Mouse (Mus musculus) left cerebral cortex, adult 8-10 months (tissue): ENCODE measurements at regions not wholly inside any gene's neighbourhood (a gene's known extent, or its start where the extent isn't known, plus 50 kb on each side); places are given as distances from the start of the nearest gene placed in this dataset.
"Not testable (repeated sequence)": the region's sequence is repeated elsewhere in the genome, so short reads cannot be mapped to it uniquely, and the experiment has no call there.

Source experiments
- DNase-seq, 2 experiments: peaks; one replicate each; pipeline ENCODE4 v3.0.0; 2022; ENCODE audit warnings: low spot score in 2 of 2
- microRNA-seq, 2 experiments: library from miRNA; unstranded; fragments of <30 nt; microRNA quantifications; one replicate each; pipeline ENCODE4 v1.2.0; 2022

DNA sequence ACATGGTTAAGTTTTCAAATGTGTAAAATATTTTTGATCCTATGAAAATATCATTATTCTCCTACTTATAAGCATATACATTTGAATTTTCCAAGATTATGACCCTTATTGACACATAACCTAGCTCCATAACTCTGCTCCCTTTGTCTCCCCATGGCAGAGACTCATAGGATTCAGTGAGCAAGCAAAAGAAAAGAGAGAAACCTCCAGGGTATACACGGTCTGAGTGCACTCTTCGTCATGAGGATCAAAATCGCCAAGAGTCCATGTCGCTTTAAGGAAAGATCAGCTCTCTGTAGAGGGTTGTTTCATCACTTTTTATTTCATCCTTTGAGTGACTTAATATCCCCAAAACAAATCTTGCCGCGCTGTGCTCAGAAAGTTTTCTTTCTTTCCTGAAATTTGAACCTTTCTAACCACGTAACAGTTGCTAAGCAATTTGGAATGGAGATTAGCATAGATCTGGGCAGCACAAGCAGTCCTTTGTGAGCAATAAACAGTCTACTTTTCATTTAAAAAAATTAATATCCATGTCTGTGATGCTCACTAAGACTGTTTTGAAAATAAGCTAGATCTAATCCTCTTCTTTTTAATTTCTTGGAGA is 1158.0 kb downstream of the A830018L16Rik start:
- DNase-seq: no peak

DNA sequence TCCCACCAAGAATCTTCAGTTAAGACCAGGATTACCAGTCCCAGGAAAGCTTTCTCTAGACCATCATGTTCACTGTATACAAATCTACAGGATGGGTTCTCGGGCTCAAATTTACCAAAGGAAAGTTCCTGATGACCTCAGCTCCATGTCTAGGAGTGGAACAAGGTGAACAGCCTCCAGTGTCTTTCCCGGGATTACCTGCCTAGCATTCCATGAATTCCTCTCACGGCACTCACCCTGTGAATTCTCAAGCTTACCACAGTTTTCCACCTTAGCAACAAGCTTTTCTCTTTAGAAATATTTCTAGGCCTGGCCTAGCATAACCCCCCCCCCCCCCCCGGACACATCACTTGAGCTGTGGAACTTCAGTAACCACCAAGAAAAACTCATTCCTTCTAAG is 1158.9 kb downstream of the A830018L16Rik start:
- DNase-seq: no peak

DNA sequence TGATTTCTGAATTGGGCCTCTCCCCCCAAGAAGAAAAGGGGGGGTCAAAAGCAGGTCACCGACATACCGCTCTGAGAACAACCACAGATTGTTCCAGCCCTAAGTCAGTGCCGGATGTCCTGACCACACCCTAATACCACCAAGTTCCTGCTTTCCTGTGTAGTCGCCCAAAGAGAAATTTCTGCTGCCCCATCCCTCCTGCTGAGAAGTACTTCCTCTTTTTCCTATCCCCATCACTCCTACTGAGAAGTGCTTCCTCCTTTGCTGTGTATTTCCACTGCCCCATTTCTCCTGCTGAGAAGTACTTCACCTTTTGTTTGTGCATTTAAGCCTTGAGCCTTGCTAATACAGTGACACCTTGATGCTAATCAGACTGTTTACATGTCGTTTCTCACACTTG is 1160.4 kb downstream of the A830018L16Rik start:
- no peak for DNase-seq

DNA sequence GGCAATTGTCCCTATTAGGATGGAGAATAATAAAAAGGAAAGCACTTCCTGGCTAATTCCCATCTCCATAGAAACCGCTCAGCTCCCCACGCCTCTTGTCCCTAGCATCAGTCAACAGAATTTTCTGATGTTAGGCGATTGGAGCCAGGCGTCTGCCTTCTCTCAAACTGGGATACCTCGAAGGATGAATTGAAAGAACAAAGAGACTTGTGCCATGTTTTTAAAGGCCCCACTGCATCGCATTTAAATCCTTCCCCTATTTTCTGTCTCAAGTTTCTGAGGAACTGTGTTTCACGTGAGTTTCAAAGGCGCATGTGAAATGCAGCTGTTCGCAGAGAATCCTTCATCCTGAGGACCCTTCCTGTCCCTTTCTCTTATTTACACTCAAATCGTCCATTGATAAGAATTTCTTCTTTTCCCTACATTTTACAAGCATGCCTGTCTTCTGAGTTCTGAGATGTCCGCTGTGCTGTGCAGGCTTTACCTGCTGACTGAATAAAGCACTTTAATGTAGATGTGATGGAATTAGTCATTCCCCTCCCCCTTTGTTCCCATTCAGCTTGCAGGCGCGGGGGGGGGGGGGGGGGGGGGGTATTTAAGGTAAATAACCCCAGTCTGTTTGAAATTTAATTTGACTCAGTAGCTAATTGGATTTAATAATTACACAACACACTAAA is 1163.3 kb downstream of the A830018L16Rik start:
- DNase-seq: no peak

DNA sequence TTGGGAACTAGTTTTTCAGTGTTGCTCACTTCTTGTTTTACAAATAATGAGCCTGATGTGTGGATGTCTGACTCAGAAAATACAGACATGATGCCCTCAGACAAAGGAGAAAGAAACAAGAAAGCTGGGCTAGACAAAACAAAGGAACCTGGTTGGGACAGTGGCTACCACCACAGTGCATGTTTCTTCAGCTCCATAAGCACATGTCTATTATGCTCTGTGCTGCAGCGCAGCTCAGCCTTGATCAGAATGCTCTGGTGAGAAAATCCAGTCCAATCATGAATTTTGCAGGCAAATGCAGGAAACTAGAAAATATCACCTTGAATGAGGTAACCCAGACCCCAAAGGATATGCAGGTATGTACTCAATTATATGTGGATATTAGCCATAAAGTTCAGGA is 1164.1 kb downstream of the A830018L16Rik start:
- DNase-seq: no peak

DNA sequence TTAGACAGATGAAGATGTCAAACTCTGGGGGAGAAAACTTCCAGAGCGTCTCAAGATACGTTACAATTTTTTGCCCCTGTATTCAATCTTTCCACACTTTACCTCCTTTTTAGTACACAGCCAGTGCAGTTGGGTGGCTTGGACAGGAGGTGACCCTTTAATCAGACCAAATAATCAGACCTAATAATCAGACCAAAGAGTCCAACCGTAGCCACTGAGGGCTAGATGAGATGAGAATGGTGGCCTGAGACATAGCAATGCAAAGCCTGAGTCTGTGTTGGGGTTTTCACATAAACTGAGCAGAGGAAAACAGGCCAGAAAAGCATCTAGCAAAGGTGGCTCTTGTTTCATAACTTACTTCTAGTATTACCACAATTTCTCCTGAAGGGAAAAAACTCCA is 1169.1 kb downstream of the A830018L16Rik start:
- no peak for DNase-seq

DNA sequence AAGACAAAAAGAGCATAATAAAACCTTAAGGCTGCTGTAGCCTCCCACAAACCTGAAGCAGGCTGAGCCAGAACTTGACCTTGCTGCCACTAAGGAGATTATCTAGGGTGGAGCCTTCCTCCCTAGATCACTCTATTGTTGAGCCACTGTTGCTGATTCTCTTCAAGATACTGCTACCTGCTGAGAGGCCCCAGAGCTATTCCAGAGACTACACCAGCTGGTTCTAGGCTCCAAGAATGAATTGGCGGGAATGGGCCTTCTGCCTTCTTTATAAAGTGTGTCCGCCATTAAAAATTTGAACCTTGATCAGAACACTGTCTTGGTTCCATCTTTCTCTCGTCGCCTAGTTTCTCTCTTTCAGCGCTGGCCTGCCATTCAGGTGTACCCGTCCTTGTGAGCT is 1173.1 kb downstream of the A830018L16Rik start:
- DNase-seq: not testable (repeated sequence)

DNA sequence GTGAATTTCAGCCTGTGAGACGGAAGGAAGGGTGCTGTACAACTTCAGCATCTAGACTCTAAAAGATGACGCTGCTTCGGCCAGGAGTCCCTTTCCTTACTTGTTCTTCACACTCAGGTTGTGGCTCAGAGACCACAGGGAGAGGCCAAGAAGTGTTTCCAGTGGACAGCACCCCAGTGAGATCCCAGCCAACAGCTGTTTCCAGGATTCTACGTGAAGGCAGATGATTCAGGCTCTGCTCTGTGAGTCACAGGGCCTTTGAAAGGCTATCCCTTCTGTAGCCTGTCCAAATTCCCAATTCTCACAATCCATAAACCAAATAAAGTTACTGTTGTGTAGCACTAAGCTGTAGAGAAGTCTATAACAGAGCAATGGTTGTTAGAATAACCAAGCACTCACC is 1198.2 kb downstream of the A830018L16Rik start:
- no peak for DNase-seq

DNA sequence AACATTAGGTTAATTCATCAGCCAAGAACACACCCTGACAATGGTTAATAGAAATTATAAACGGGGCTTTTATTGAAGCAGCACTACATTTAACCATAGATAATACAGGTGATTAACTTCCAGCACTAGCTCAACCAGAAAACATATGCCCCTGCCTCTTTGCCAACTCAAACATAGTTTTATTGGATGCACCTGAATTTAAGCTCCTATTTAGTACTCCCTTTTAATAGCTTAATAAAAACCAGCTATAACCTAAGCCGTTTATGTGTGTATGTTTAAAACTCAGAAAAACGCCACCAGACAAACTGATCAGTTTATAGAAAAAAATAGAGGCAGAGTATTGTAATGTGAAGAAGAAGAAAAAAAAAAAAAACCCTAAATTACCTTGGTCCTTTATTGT is 1201.4 kb downstream of the A830018L16Rik start:
- no peak for DNase-seq

DNA sequence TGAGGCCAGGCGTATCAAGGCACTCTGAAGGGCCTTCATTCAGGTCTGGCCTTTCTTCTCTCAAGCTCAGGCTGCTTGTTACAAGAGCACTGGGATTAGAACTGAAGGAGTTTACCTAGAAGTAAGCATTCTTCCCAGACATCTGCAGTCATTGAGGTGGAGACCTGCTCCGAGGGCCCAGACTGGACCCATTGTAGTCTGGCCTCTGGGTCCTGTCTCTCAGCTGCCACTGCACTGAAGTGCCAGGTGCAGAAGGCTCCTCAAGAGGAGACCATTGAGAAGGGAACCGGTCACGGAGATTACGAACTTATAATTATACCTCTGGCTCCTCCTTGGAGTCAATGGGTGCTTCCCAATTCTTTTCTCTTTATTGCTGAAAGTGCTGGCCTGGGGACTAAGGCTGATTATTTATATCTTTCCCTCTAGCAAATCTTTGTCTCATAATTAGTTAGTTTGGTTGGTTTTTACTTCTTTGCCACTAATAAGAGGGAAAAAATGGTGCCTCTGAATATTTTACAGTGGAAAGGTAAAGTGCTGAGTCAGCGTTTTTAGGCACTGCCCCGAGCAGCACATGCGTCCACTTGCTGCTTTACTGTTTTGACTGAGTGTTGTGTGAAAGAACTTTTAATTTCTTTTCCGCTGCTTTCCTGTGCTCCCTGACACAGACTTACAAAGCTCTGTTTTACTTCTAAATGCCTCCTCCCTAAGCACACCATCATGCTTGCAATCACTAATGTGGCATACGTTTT is 1202.0 kb downstream of the A830018L16Rik start:
- no peak for DNase-seq

DNA sequence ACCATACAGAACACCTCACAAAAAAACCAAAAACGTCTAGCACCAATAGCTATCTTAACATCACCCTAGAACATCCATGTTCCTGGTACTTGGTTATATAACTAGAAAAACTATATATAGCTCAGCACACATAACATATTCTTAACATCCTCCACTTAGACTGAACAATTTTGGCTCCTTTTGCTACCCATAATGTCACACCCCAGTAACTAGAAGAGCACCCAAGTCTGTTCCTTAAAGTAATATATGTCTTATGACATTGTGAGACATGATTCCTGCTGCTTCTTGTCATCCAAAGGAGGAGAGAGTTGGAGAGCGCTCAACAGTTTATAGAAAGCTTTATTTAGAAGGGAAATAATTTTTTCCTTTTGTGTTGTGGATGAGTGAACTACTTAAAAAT is 1206.1 kb downstream of the A830018L16Rik start:
- no peak for DNase-seq

DNA sequence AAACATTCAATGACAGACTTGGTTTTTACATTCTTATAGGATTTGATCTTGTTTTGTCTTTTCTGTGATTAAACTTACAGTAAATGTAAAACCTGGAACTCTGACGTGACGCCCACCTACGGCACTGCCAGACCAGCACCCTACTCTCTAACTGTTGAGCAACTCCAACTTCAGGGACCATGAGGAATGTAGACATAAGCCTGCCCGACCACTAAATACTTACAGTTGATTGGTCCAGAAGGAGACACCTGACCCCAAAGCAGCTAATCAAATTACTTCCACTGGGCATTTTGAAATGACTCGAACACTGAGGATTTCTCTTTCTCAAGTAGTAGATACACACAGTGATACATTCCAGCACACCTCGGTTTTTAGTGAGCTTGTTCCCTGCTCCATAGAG is 1206.9 kb downstream of the A830018L16Rik start:
- DNase-seq: no peak

DNA sequence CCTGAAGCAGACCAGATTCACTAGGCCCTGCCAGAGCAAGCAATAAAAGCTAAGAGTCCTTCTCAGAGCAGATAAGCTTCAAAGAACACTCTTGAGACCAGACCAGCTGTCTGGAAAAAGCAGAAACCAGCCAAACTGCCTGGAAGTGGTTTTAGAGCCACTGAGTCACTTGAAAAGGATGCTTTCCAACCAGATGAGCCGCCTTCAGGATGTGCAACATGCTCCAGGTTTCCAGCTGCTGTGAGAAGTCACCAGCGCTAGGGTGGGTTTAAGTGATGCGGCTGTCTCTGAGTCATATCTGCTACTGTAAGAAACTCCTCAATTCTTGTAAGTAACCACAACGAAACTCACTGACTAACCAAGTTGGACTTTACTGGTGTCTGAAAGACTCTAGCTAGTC is 1209.3 kb downstream of the A830018L16Rik start:
- peak in 1 of 2 experiments; percentile 24 for DNase-seq

DNA sequence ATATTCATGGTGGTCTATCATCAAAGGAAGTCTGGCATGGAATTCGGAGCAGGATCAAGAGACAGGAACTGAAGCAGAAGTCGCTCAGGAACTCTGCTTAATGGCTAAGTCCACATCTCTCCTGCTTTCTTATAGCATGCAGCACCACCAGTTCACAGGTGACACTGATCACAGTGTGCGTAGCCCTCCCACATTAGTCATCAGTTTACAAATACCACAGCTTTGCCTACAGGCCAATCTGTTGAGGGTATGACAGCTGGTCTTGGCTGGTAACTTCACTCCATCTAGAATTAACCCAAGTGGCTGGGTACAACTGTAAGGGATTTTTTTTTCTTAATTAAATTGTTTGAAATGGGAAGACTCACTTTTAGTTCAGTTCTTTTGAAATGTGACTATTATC is 1219.1 kb downstream of the A830018L16Rik start:
- DNase-seq: no peak

DNA sequence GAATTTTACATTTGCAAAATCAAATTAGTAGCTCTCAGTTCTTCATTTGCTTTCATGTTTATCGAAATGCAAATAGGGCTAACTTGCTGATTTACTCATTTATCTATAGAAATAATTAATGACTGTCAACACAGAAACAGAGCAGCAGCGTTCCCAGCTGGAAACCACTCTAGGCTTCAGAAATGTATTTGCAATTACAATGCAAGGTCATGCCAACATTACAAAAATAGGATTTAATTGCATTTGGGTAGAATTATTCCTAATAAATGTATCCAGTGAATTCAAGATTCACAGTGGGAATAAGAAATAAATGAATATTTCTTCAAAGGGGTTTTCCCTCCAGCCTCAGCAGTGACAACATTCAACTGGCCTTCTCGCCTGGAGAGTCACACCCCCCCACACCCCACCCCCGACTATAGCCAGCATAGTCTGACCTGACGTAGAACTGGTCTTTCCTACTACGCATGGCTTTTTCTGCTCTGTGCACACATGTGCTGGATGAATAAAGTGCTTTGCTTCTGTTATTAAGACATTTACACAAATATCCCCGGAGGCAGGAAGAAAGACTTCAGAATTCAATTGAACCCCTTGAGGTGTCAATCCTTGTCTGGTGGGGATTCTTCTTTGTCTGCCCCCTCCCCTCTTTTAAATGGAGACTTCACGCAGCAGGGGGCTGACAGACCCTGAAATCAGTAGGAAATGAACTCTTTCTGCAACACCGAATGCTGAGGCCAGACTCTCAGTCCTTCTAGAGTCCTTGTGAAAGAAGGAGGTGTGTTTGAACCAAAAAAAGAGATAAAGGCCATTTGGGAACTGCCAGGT is 1222.6 kb downstream of the A830018L16Rik start:
- no peak for DNase-seq

DNA sequence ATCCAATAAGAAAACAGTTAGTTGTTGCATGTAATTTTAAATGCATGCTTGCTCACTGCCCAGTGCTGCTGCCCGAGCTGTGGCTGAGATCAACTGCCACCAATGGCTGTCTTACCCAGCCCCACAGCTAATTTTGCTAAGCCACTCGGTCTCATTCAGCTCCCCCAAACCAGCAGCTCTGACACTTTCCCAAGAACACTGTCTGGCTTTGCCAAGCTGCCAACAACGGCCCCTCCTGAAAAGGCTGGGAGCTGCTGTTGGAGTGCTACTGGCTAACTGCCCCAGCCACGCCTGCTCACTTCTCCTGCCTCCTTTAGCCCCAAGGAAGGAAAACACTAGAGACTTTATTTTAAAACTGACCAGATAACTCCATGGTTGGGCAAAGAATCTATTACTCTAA is 1227.1 kb downstream of the A830018L16Rik start:
- DNase-seq: no peak

Small RNA genes lying in the stretch of these regions (microRNA-seq; reads per million reads assigned to microRNA genes)
- 0 reads per million in 2 experiments for gene Mir6341
